8 mouse cellular contexts compared by ENCODE assay signal in the genomic region with DNA sequence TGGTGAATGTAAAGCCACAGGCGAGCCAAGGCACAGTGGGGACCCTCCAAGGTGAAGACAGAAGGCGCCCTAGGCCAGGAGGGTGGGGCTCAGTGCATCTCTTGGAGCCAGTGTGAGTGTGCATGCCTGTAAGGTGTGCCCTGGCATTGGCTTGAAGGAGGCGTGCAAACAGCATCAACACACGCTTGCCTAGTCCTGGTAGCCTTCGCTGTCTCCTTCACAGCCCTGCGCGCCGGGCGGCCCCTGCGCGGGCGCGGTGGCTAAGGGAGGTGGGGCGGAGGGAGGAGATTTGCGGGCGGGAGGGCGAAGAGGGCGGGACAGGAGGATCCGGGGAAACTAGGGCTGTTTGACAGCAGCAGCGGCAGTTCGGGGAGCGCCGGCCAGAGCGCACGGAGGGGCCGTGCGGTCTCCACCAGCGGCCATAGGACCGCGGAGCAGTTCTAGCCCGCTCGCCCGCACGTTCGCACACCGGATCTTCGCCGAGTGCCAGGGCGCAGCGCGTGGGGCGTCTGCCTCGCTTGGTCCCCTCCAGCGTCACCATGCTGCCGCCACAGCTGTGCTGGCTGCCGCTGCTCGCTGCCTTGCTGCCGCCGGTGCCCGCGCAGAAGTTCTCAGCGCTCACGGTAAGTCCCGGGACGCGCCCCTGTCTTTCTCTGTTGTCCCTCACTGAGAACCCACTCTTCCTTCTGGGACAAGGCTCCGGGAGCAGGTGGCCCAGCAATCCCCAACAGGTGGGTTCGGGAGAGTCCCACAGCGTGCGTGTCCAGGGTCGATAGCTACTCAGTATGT. TPM values are rescaled to one million over a fixed set of nuclear protein-coding genes. Genes with fewer than 3 reads are reported as not detected.
DNase-seq lines count a peak whose midpoint lies in the region; ATAC-seq and TF ChIP-seq lines count a peak whose summit lies in the region.

A gene (plus strand): TSS at position 330 of the 789 bp plus-strand sequence.

- peaks cover 14% of the 10 kb centered on the region for H3K79me2 ChIP-seq in C2C12 (ENCODE audit: control insufficient read depth, insufficient read depth)

- H3K27ac ChIP-seq in forebrain, embryonic 16.5 days (ENCODE audit: low read length): no peak within 1 kb of the TSS
- H3K27ac ChIP-seq in limb, embryonic 13.5 days: peak within 1 kb of the TSS; percentile 70
- no peak within 1 kb of the TSS for H3K27ac ChIP-seq in midbrain, embryonic 14.5 days (replicated peaks; ENCODE audit: low read depth, low read length)

- TF ChIP-seq CTCF in C2C12 (IDR thresholded peaks at IDR 0.05; ENCODE audit: control insufficient read depth, insufficient read depth, insufficient read length): no peak

- H3K27me3 ChIP-seq in C2C12 (ENCODE audit: control insufficient read depth, insufficient read depth, insufficient read length): no peaks in the 10 kb centered on the region
- peaks cover 40% of the 10 kb centered on the region for H3K27me3 ChIP-seq in forebrain, embryonic 16.5 days (replicated peaks; ENCODE audit: control insufficient read depth, insufficient read depth, low read length)
- H3K27me3 ChIP-seq in limb, embryonic 13.5 days: peaks cover 90% of the 10 kb centered on the region
- H3K27me3 ChIP-seq in midbrain, embryonic 14.5 days (ENCODE audit: control insufficient read depth, insufficient read depth, low read length): peaks cover 48% of the 10 kb centered on the region

- peak within 1 kb of the TSS; percentile 73 for H3K4me2 ChIP-seq in forebrain, embryonic 16.5 days (ENCODE audit: low read length)
- H3K4me2 ChIP-seq in limb, embryonic 13.5 days (replicated peaks): peak within 1 kb of the TSS; percentile 96
- H3K4me2 ChIP-seq in midbrain, embryonic 14.5 days (ENCODE audit: low read length): peak within 1 kb of the TSS; percentile 73

- no peaks in the 10 kb centered on the region for H3K36me3 ChIP-seq in C2C12 (ENCODE audit: control insufficient read depth, insufficient read depth)
- no peaks in the 10 kb centered on the region for H3K36me3 ChIP-seq in forebrain, embryonic 16.5 days (ENCODE audit: control insufficient read depth, insufficient read depth)
- H3K36me3 ChIP-seq in limb, embryonic 13.5 days: no peaks in the 10 kb centered on the region
- H3K36me3 ChIP-seq in midbrain, embryonic 14.5 days (ENCODE audit: control insufficient read depth, insufficient read depth, low read length): no peaks in the 10 kb centered on the region

- peak; percentile 77 for ATAC-seq in forebrain, embryonic 16.5 days
- peak; percentile 66 for ATAC-seq in limb, embryonic 13.5 days (ENCODE audit: low FRiP score, low read depth)
- ATAC-seq in midbrain, embryonic 14.5 days (ENCODE audit: low FRiP score, low TSS enrichment): peak; percentile 20; the same call in 1 of the 2 replicates
- no peak for ATAC-seq in inflammation-experienced regulatory T-cells, adult 6 months

- H3ac ChIP-seq in C2C12 (ENCODE audit: control insufficient read depth, insufficient read length, low read depth): peak within 1 kb of the TSS; percentile 95

- H3K9me3 ChIP-seq in forebrain, embryonic 16.5 days (ENCODE audit: control insufficient read depth, low read length): no peaks in the 10 kb centered on the region
- no peaks in the 10 kb centered on the region for H3K9me3 ChIP-seq in limb, embryonic 13.5 days
- H3K9me3 ChIP-seq in midbrain, embryonic 14.5 days (ENCODE audit: control insufficient read depth, low read length): no peaks in the 10 kb centered on the region

- DNase-seq in adrenal gland, adult 18-20 months (ENCODE audit: low spot score in 2 of 2): no peak
- DNase-seq in heart, postnatal 4 days: peak; percentile 47
- DNase-seq in midbrain, embryonic 14.5 days: peak; percentile 45
- DNase-seq in urinary bladder, postnatal 25 days (ENCODE audit: low spot score): peak; percentile 36

- WGBS in forebrain, embryonic 16.5 days: under 1% methylated on average over 61 of the region's 61 CpGs
- 1% methylated on average over 60 of the region's 61 CpGs for WGBS in limb, embryonic 13.5 days
- WGBS in midbrain, embryonic 14.5 days: under 1% methylated on average over 61 of the region's 61 CpGs

- no peaks in the 10 kb centered on the region for H3K79me3 ChIP-seq in C2C12 (ENCODE audit: low read depth)

- peaks cover 18% of the 10 kb centered on the region for H3K4me1 ChIP-seq in forebrain, embryonic 16.5 days (replicated peaks; ENCODE audit: control insufficient read depth, insufficient read depth, low read length)
- peaks cover 42% of the 10 kb centered on the region for H3K4me1 ChIP-seq in limb, embryonic 13.5 days
- H3K4me1 ChIP-seq in midbrain, embryonic 14.5 days (ENCODE audit: control insufficient read depth, insufficient read depth, low read length): no peaks in the 10 kb centered on the region

- H3K9ac ChIP-seq in forebrain, embryonic 16.5 days (replicated peaks; ENCODE audit: low read depth, low read length): peak within 1 kb of the TSS; percentile 41; the same call in 1 of the 2 replicates
- H3K9ac ChIP-seq in limb, embryonic 13.5 days: peak within 1 kb of the TSS; percentile 76
- peak within 1 kb of the TSS; percentile 16; the same call in 1 of the 2 replicates for H3K9ac ChIP-seq in midbrain, embryonic 14.5 days (replicated peaks; ENCODE audit: low read length)

- H3K4me3 ChIP-seq in C2C12 (ENCODE audit: insufficient read depth, poor library complexity, severe bottlenecking): peak within 1 kb of the TSS; percentile 31
- peak within 1 kb of the TSS; percentile 48 for H3K4me3 ChIP-seq in forebrain, embryonic 16.5 days (replicated peaks; ENCODE audit: low read length)
- peak within 1 kb of the TSS; percentile 69 for H3K4me3 ChIP-seq in limb, embryonic 13.5 days
- peak within 1 kb of the TSS; percentile 40 for H3K4me3 ChIP-seq in midbrain, embryonic 14.5 days (replicated peaks; ENCODE audit: low read depth, low read length)

TF ChIP-seq in C2C12, 6 proteins besides CTCF, POLR2A, EP300 and RAD21:
- no peak for TF ChIP-seq USF1 (IDR thresholded peaks at IDR 0.05; ENCODE audit: low read depth)
- no peak for TF ChIP-seq MYOG (IDR thresholded peaks at IDR 0.05; ENCODE audit: control insufficient read depth, extremely low read depth, insufficient read length)
- TF ChIP-seq MAX (IDR thresholded peaks at IDR 0.05): no peak
- TF ChIP-seq MYOD1 (IDR thresholded peaks at IDR 0.05; ENCODE audit: control insufficient read depth, insufficient read length, low read depth): no peak
- TF ChIP-seq FOSL1 (IDR thresholded peaks at IDR 0.05; ENCODE audit: insufficient read depth, low read length, poor library complexity, severe bottlenecking): no peak
- no peak for TF ChIP-seq CEBPB (IDR thresholded peaks at IDR 0.05; ENCODE audit: low read depth)
TF ChIP-seq in C2C12: peak in this region for 0.

RNA-seq across cellular contexts. Expression of the gene that starts here (rescaled TPM):
- polyA plus RNA-seq in C2C12 (2012; fragmentation: generic; extraction: Trizol): 69.7 TPM
- 10 to 100 TPM; 27.6 to 33.3 TPM for total RNA-seq in adrenal gland, adult 18-20 months (2021)
- polyA plus RNA-seq in forebrain, embryonic 16.5 days (2015; fragmentation: Nextera tagmentation; extraction: Ambion mirVana): 3.6 and 4.7 TPM in 2 replicates
- total RNA-seq in heart, postnatal 4 days (2021): 10 to 100 TPM; 23.4 to 28.1 TPM
- 153 and 169 TPM in 2 replicates for polyA plus RNA-seq in limb, embryonic 13.5 days (2015; fragmentation: Nextera tagmentation; extraction: Ambion mirVana)
- 0.57 and 0.92 TPM in 2 replicates for polyA plus RNA-seq in midbrain, embryonic 14.5 days (2014; fragmentation: Nextera tagmentation; extraction: Ambion mirVana)
- polyA plus RNA-seq in inflammation-experienced regulatory T-cells, adult 6 months (2017; shearing (Covaris generic)): under 1 TPM in 2 of 3 experiments, not detected in 1; 0.24 to 0.42 TPM

Comparison
In these comparisons a context has a peak if more than half of its experiments do, and no peak if none do; other contexts are left out.
1. RNA of the gene that starts here (polyA plus RNA-seq): 153 to 169 TPM in limb, embryonic 13.5 days and 69.7 TPM in C2C12 (single experiment); 3.6 to 4.7 TPM in forebrain, embryonic 16.5 days, 0.57 to 0.92 TPM in midbrain, embryonic 14.5 days and 0.24 to 0.42 TPM in inflammation-experienced regulatory T-cells, adult 6 months; every median in the first group is over 10 times any median in the second.
2. Peak in DNase-seq, ATAC-seq, H3K4me3 ChIP-seq, H3K9ac ChIP-seq and H3K4me2 ChIP-seq in midbrain, embryonic 14.5 days; RNA of the gene not detected or under 1 TPM.
3. DNase-seq: peak in heart, postnatal 4 days (single experiment) and urinary bladder, postnatal 25 days (single experiment); none in adrenal gland, adult 18-20 months (0 of 2).
4. H3K9ac ChIP-seq: peak in every context shown above with its lines; median percentile 76 in limb, embryonic 13.5 days; 41 in forebrain, embryonic 16.5 days; 16 in midbrain, embryonic 14.5 days.
5. Peak in every context shown above with its lines, with median percentiles within 50 percentile points of each other: H3K4me3 ChIP-seq and H3K4me2 ChIP-seq.